In the genomic region with DNA sequence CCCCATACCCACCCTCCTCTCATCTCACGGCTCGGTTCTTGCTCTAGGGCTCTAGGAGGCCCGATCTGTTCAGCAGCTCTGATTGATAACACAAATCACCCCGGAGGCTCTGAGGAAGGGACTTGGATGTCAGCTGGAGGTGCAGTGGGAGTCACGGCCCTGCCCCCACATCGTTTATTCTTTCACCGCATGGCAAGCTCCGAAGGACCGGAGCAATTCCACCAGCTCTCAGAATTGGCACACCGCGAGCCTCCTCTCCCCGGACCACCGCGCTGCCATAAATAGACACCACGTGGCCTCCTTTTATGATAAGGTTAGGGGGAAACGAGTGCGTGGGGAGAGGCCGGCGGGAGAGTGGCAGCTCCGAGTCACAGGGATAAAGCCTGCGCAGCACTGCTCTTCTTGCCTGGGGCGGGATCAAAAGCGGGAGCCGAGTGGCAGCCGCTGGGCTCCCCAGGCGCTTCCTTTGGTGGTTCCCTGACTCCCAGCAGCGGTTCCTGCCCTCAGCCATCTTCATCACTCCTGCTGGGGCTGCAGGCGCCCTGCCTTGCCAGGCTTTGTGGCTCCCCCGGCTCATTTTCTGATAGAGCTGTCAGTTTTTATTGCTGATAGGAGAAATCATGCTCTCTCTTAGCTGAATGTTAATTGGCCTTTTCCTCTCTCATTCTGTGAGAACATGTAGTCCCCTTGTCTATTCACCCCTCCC, we compare ENCODE assay signal across 8 mouse cellular contexts. TPM values are rescaled to one million over a fixed set of nuclear protein-coding genes. Genes with fewer than 3 reads are reported as not detected.
A peak's percentile ranks its signal among the peaks of the same experiment; 100 is the strongest.
DNase-seq lines count a peak whose midpoint lies in the region; ATAC-seq and TF ChIP-seq lines count a peak whose summit lies in the region.

No protein-coding gene starts in this region.

- TF ChIP-seq POLR2A in MEL (IDR thresholded peaks at IDR 0.05; ENCODE audit: control insufficient read depth in 1 of 2, insufficient read depth in 1 of 2, low read depth in 1 of 2, low read length in 2 of 2, poor library complexity in 1 of 2), result no peak
- no peak for TF ChIP-seq POLR2A in lung, adult 2 months (IDR thresholded peaks at IDR 0.05; ENCODE audit: borderline replicate concordance, extremely low read depth, low read depth, low read length)

- DNase-seq in MEL (ENCODE audit: low read depth, low spot score), result peak; percentile 41
- peak; percentile 51 for DNase-seq in hindbrain, embryonic 14.5 days (ENCODE audit: low spot score)
- no peak for DNase-seq in thymus, postnatal 36 days
- DNase-seq in lung, adult 2 months, result no peak

- H3K4me3 ChIP-seq in E14TG2a.4 (replicated peaks; ENCODE audit: low read length) (peak overlapping the region; percentile 71), MEL (ENCODE audit: control insufficient read depth in 1 of 2, insufficient read depth in 1 of 2, low read depth in 2 of 2, low read length in 2 of 2) (peak overlapping the region; percentile 16 to 33; a peak in 3 of 4 replicates)
- H3K4me3 ChIP-seq in forebrain, embryonic 13.5 days, result peak overlapping the region; percentile 37
- H3K4me3 ChIP-seq in hindbrain, embryonic 14.5 days (replicated peaks; ENCODE audit: low read length), result peak overlapping the region; percentile 20
- peak overlapping the region; percentile 42 for H3K4me3 ChIP-seq in limb, embryonic 13.5 days
- peak overlapping the region; percentile 34 for H3K4me3 ChIP-seq in neural tube, embryonic 15.5 days (replicated peaks)
- no peak overlapping the region for H3K4me3 ChIP-seq in lung, adult 2 months (replicated peaks; ENCODE audit: extremely low read depth, low read depth, low read length)

- H3K27me3 ChIP-seq in E14TG2a.4 (ENCODE audit: insufficient read depth, low read length), result peaks cover 20% of the 10 kb centered on the region
- H3K27me3 ChIP-seq in MEL (ENCODE audit: control insufficient read depth in 1 of 2, insufficient read depth in 2 of 2, low read length in 2 of 2), result peaks cover 0 to 1% of the 10 kb centered on the region in 2 experiments; a peak in 2 of 4 replicates
- H3K27me3 ChIP-seq in forebrain, embryonic 13.5 days, result no peaks in the 10 kb centered on the region
- H3K27me3 ChIP-seq in hindbrain, embryonic 14.5 days (ENCODE audit: control insufficient read depth, insufficient read depth, low read length), result no peaks in the 10 kb centered on the region
- H3K27me3 ChIP-seq in limb, embryonic 13.5 days, result peaks cover 6% of the 10 kb centered on the region
- H3K27me3 ChIP-seq in neural tube, embryonic 15.5 days (replicated peaks), result no peaks in the 10 kb centered on the region

- H3K4me1 ChIP-seq in E14TG2a.4 (replicated peaks; ENCODE audit: low read depth, low read length) (peaks cover 55% of the 10 kb centered on the region), MEL (ENCODE audit: control insufficient read depth in 1 of 2, insufficient read depth in 2 of 2, low read length in 2 of 2) (peaks cover 2 to 16% of the 10 kb centered on the region in 2 experiments; a peak in 2 of 4 replicates)
- H3K4me1 ChIP-seq in forebrain, embryonic 13.5 days, result peaks cover 47% of the 10 kb centered on the region
- H3K4me1 ChIP-seq in hindbrain, embryonic 14.5 days (replicated peaks; ENCODE audit: control insufficient read depth, insufficient read depth, low read length), result peaks cover 40% of the 10 kb centered on the region
- peaks cover 29% of the 10 kb centered on the region for H3K4me1 ChIP-seq in limb, embryonic 13.5 days
- H3K4me1 ChIP-seq in neural tube, embryonic 15.5 days, result peaks cover 66% of the 10 kb centered on the region
- H3K4me1 ChIP-seq in lung, adult 2 months (ENCODE audit: control insufficient read depth, insufficient read depth, low read length), result no peaks in the 10 kb centered on the region

- ATAC-seq in forebrain, embryonic 13.5 days, result peak; percentile 73
- peak; percentile 73 for ATAC-seq in hindbrain, embryonic 14.5 days (ENCODE audit: low FRiP score)
- peak; percentile 60; the same call in 1 of the 2 replicates for ATAC-seq in limb, embryonic 13.5 days (ENCODE audit: low FRiP score, low read depth)
- peak; percentile 75 for ATAC-seq in neural tube, embryonic 15.5 days (ENCODE audit: low FRiP score)

- H3K79me2 ChIP-seq in MEL (ENCODE audit: control insufficient read depth, insufficient read depth, low read length, poor library complexity), result no peaks in the 10 kb centered on the region

- TF ChIP-seq EP300 in MEL (IDR thresholded peaks at IDR 0.05; ENCODE audit: low read depth in 1 of 2, low read length in 2 of 2), result no peak

- H3K9me3 ChIP-seq in E14TG2a.4 (ENCODE audit: low read length) (no peaks in the 10 kb centered on the region), MEL (replicated peaks; ENCODE audit: insufficient read depth, low read length) (no peaks in the 10 kb centered on the region)
- H3K9me3 ChIP-seq in forebrain, embryonic 13.5 days (replicated peaks), result no peaks in the 10 kb centered on the region
- no peaks in the 10 kb centered on the region for H3K9me3 ChIP-seq in hindbrain, embryonic 14.5 days (ENCODE audit: control insufficient read depth, low read length)
- H3K9me3 ChIP-seq in limb, embryonic 13.5 days, result peaks cover 4% of the 10 kb centered on the region; the same call in 1 of the 2 replicates
- H3K9me3 ChIP-seq in neural tube, embryonic 15.5 days (replicated peaks), result no peaks in the 10 kb centered on the region

- H3K36me3 ChIP-seq in E14TG2a.4 (ENCODE audit: insufficient read depth, low read length) (no peaks in the 10 kb centered on the region), MEL (ENCODE audit: control insufficient read depth in 1 of 2, insufficient read depth in 2 of 2, low read length in 2 of 2) (peaks cover 0 to 9% of the 10 kb centered on the region in 2 experiments; a peak in 2 of 4 replicates)
- H3K36me3 ChIP-seq in forebrain, embryonic 13.5 days (ENCODE audit: poor library complexity, severe bottlenecking), result no peaks in the 10 kb centered on the region
- no peaks in the 10 kb centered on the region for H3K36me3 ChIP-seq in hindbrain, embryonic 14.5 days (replicated peaks; ENCODE audit: control insufficient read depth, insufficient read depth)
- no peaks in the 10 kb centered on the region for H3K36me3 ChIP-seq in limb, embryonic 13.5 days
- no peaks in the 10 kb centered on the region for H3K36me3 ChIP-seq in neural tube, embryonic 15.5 days

- peak overlapping the region; percentile 69 for H3K4me2 ChIP-seq in forebrain, embryonic 13.5 days
- H3K4me2 ChIP-seq in hindbrain, embryonic 14.5 days (replicated peaks), result peak overlapping the region; percentile 56
- peak overlapping the region; percentile 81 for H3K4me2 ChIP-seq in limb, embryonic 13.5 days (replicated peaks)
- peak overlapping the region; percentile 68 for H3K4me2 ChIP-seq in neural tube, embryonic 15.5 days

- no peak overlapping the region for H3K27ac ChIP-seq in MEL (ENCODE audit: control insufficient read depth, low read depth, low read length)
- H3K27ac ChIP-seq in forebrain, embryonic 13.5 days, result peak overlapping the region; percentile 89
- H3K27ac ChIP-seq in hindbrain, embryonic 14.5 days, result peak overlapping the region; percentile 89
- H3K27ac ChIP-seq in limb, embryonic 13.5 days, result no peak overlapping the region
- peak overlapping the region; percentile 96 for H3K27ac ChIP-seq in neural tube, embryonic 15.5 days (replicated peaks)

- TF ChIP-seq RAD21 in MEL (IDR thresholded peaks at IDR 0.05; ENCODE audit: low read depth, low read length), result no peak

- WGBS in forebrain, embryonic 13.5 days, result under 1% methylated on average over 29 of the region's 29 CpGs
- WGBS in hindbrain, embryonic 14.5 days, result under 1% methylated on average over 29 of the region's 29 CpGs
- WGBS in limb, embryonic 13.5 days, result under 1% methylated on average over 29 of the region's 29 CpGs
- under 1% methylated on average over 29 of the region's 29 CpGs for WGBS in neural tube, embryonic 15.5 days
- 2% methylated on average over 29 of the region's 29 CpGs for WGBS in lung, adult 2 months

- peak overlapping the region; percentile 23; the same call in 1 of the 2 replicates for H3K9ac ChIP-seq in MEL (ENCODE audit: control insufficient read depth, low read depth, low read length, poor library complexity, severe bottlenecking)
- peak overlapping the region; percentile 62 for H3K9ac ChIP-seq in forebrain, embryonic 13.5 days
- peak overlapping the region; percentile 54 for H3K9ac ChIP-seq in hindbrain, embryonic 14.5 days
- H3K9ac ChIP-seq in limb, embryonic 13.5 days, result peak overlapping the region; percentile 59; the same call in 1 of the 2 replicates
- peak overlapping the region; percentile 36 for H3K9ac ChIP-seq in neural tube, embryonic 15.5 days (replicated peaks)

- TF ChIP-seq CTCF in E14TG2a.4 (conservative IDR thresholded peaks at IDR 0.05; ENCODE audit: low read length), result no peak
- TF ChIP-seq CTCF in MEL (IDR thresholded peaks at IDR 0.05 in 2 of 3, conservative IDR thresholded peaks at IDR 0.05 in 1 of 3; ENCODE audit: control insufficient read depth in 1 of 3, insufficient read depth in 1 of 3, low read depth in 2 of 3, low read length in 3 of 3, poor library complexity in 1 of 3, severe bottlenecking in 1 of 3), result no peak
- no peak for TF ChIP-seq CTCF in lung, adult 2 months (IDR thresholded peaks at IDR 0.05; ENCODE audit: insufficient read depth, low read length)

TF ChIP-seq in MEL, 35 proteins besides CTCF, POLR2A, EP300 and RAD21 (continues in another document):
- TF ChIP-seq USF1 (IDR thresholded peaks at IDR 0.05; ENCODE audit: low read depth, low read length), result peak; percentile 81
- no peak for TF ChIP-seq KAT2A (conservative IDR thresholded peaks at IDR 0.05; ENCODE audit: low read depth, low read length)
- no peak for TF ChIP-seq SIN3A (IDR thresholded peaks at IDR 0.05; ENCODE audit: low read length)

RNA-seq across cellular contexts. Expression of a gene that starts 23.4 kb away (rescaled TPM):
- total RNA-seq in MEL (2012; rRNA removed), result 4.8 and 7.4 TPM in 2 replicates
- 10 to 100 TPM in 1 of 2 experiments, not detected in 1; 10.5 TPM for polyA plus RNA-seq in MEL (2012; ENCODE audit: insufficient read depth in 1 of 2, insufficient read length in 2 of 2, low read depth in 1 of 2, low replicate concordance in 2 of 2, missing spikeins in 1 of 2)
- polyA plus RNA-seq in forebrain, embryonic 13.5 days (2015; fragmentation: Nextera tagmentation; extraction: Ambion mirVana), result 1.2 and 1.5 TPM in 2 replicates
- polyA plus RNA-seq in hindbrain, embryonic 14.5 days (2014; fragmentation: Nextera tagmentation; extraction: Ambion mirVana), result 1.9 and 2.1 TPM in 2 replicates
- 3.4 TPM in 2 replicates for polyA plus RNA-seq in limb, embryonic 13.5 days (2015; fragmentation: Nextera tagmentation; extraction: Ambion mirVana)
- 1.7 and 2.5 TPM in 2 replicates for polyA plus RNA-seq in neural tube, embryonic 15.5 days (2015; fragmentation: Nextera tagmentation; extraction: Ambion mirVana)
- 13.7 and 19.3 TPM in 2 replicates for polyA plus RNA-seq in lung, adult 2 months (2012; rRNA removed)

RNA-seq across cellular contexts. Expression of a gene that starts 32.8 kb away (rescaled TPM):
- total RNA-seq in MEL (2012; rRNA removed), result 19.5 and 19.6 TPM in 2 replicates
- polyA plus RNA-seq in MEL (2012; ENCODE audit: insufficient read depth in 1 of 2, insufficient read length in 2 of 2, low read depth in 1 of 2, low replicate concordance in 2 of 2, missing spikeins in 1 of 2), result 10 to 100 TPM in 1 of 2 experiments, not detected in 1; 57.3 TPM
- polyA plus RNA-seq in forebrain, embryonic 13.5 days (2015; fragmentation: Nextera tagmentation; extraction: Ambion mirVana), result 35.4 and 36.9 TPM in 2 replicates
- polyA plus RNA-seq in hindbrain, embryonic 14.5 days (2014; fragmentation: Nextera tagmentation; extraction: Ambion mirVana), result 31.4 and 34.8 TPM in 2 replicates
- 58.9 and 59.5 TPM in 2 replicates for polyA plus RNA-seq in limb, embryonic 13.5 days (2015; fragmentation: Nextera tagmentation; extraction: Ambion mirVana)
- polyA plus RNA-seq in neural tube, embryonic 15.5 days (2015; fragmentation: Nextera tagmentation; extraction: Ambion mirVana), result 30.9 and 42.9 TPM in 2 replicates
- polyA plus RNA-seq in lung, adult 2 months (2012; rRNA removed), result 38.6 and 43.5 TPM in 2 replicates

Comparison
In these comparisons a context has a peak if more than half of its experiments do, and no peak if none do; other contexts are left out.
1. DNase-seq: peak in MEL (single experiment) and hindbrain, embryonic 14.5 days (single experiment); none in thymus, postnatal 36 days (0 of 2) and lung, adult 2 months (single experiment).
2. H3K27ac ChIP-seq: peak in forebrain, embryonic 13.5 days (single experiment), hindbrain, embryonic 14.5 days (single experiment) and neural tube, embryonic 15.5 days (single experiment); none in MEL (single experiment) and limb, embryonic 13.5 days (single experiment).
3. Peak in every context shown above with its lines, with median percentiles within 50 percentile points of each other: H3K9ac ChIP-seq, ATAC-seq and H3K4me2 ChIP-seq.